Mouse (Mus musculus) heart, embryonic 15.5 days (tissue): ENCODE results near the gene Mrpl46. TPM values are rescaled to one million over a fixed set of nuclear protein-coding genes. Genes with fewer than 3 reads are reported as not detected.
A peak's percentile ranks its signal among the peaks of the same experiment; 100 is the strongest.

ENCODE experiments used
- ATAC-seq: fragments of 200-750 bp; cut with Nextera tagmentation; replicated peaks from 2 replicates; pipeline ENCODE4 v1.8.0; 2017; ENCODE audit warnings: low read depth, moderate TSS enrichment; ENCODE audit not compliant: insufficient number of reproducible peaks, insufficient read depth, low FRiP score
- H3K27ac ChIP-seq: fragments of 300-500 bp; sonication (generic); 2 replicates; pipeline ENCODE4 v1.5.1; 2015; ENCODE audit warnings: mild to moderate bottlenecking, inconsistent platforms
- H3K27me3 ChIP-seq: fragments of 300-500 bp; sonication (generic); 2 replicates; pipeline ENCODE4 v1.6.1; 2015; ENCODE audit warnings: inconsistent platforms
- H3K36me3 ChIP-seq: fragments of 300-500 bp; sonication (generic); 2 replicates; pipeline ENCODE4 v1.6.1; 2015; ENCODE audit warnings: mild to moderate bottlenecking, inconsistent platforms
- H3K4me1 ChIP-seq: fragments of 300-500 bp; sonication (generic); replicated peaks from 2 replicates; pipeline ENCODE4 v1.6.1; 2015; ENCODE audit warnings: inconsistent platforms
- H3K4me2 ChIP-seq: fragments of 300-500 bp; sonication (generic); 2 replicates; pipeline ENCODE4 v1.6.1; 2015; ENCODE audit warnings: inconsistent platforms, mild to moderate bottlenecking, moderate library complexity
- H3K4me3 ChIP-seq: fragments of 300-500 bp; sonication (generic); 2 replicates; pipeline ENCODE4 v1.5.1; 2015; ENCODE audit warnings: mild to moderate bottlenecking, inconsistent platforms
- H3K9ac ChIP-seq: fragments of 300-500 bp; sonication (generic); 2 replicates; pipeline ENCODE4 v1.6.1; 2015; ENCODE audit warnings: mild to moderate bottlenecking, inconsistent platforms
- H3K9me3 ChIP-seq: fragments of 300-500 bp; sonication (generic); replicated peaks from 2 replicates; pipeline ENCODE4 v1.6.1; 2016; ENCODE audit warnings: inconsistent platforms
- WGBS: fragments of 180-500 bp; shearing (Covaris S2); methylation state at CpG from one replicate; pipeline ENCODE4 v1.1.7; 2015; ENCODE audit warnings: mixed read lengths; 5-methylcytosine and 5-hydroxymethylcytosine counted together
- polyA plus RNA-seq: library from polyadenylated mRNA; unstranded; fragments of >200 nt; fragmentation: Nextera tagmentation; extraction: Ambion mirVana; gene quantifications from 2 replicates; pipeline ENCODE4 v1.2.1, GENCODE M21; 2015

Mrpl46 gene
- polyA plus RNA-seq, 1 experiment from 2014 or later = 56.4 TPM

GRCm38 (mm10) chr7:78766019-78766683 lies 17.2 kb downstream of the Mrpl46 start:
- Histone ChIP-seq H3K36me3 (no peaks in the 10 kb centered on the region), H3K9me3 (no peaks in the 10 kb centered on the region), H3K4me1 (0 out of 2 replicates have a peak, but pooled peaks cover 2% of the 10 kb centered on the region), H3K4me3 (no peak overlapping the region), H3K27ac (no peak overlapping the region), H3K9ac (no peak overlapping the region), H3K27me3 (no peaks in the 10 kb centered on the region), H3K4me2 (0 out of 2 replicates have a peak overlapping the region, but pooled peaks have one; percentile 26)
- ATAC-seq = no peak
- 22% methylated on average over 18 of the region's 18 CpGs for WGBS

GRCm38 (mm10) chr7:78765215-78765631 lies 18.1 kb downstream of the Mrpl46 start:
- Histone ChIP-seq H3K36me3 (no peaks in the 10 kb centered on the region), H3K9me3 (no peaks in the 10 kb centered on the region), H3K27ac (no peak overlapping the region), H3K9ac (no peak overlapping the region), H3K4me3 (no peak overlapping the region), H3K27me3 (no peaks in the 10 kb centered on the region), H3K4me1 (0 out of 2 replicates have a peak, but pooled peaks cover 2% of the 10 kb centered on the region), H3K4me2 (no peak overlapping the region)
- WGBS = 68% methylated on average over 5 of the region's 5 CpGs
- no peak for ATAC-seq

GRCm38 (mm10) chr7:78763801-78764200 lies 19.5 kb downstream of the Mrpl46 start:
- Histone ChIP-seq H3K4me1 (0 out of 2 replicates have a peak, but pooled peaks cover 2% of the 10 kb centered on the region), H3K27me3 (no peaks in the 10 kb centered on the region), H3K4me2 (no peak overlapping the region), H3K27ac (no peak overlapping the region), H3K9me3 (no peaks in the 10 kb centered on the region), H3K9ac (no peak overlapping the region), H3K36me3 (no peaks in the 10 kb centered on the region), H3K4me3 (no peak overlapping the region)
- ATAC-seq = no peak
- WGBS = 80% methylated on average over 3 of the region's 3 CpGs

- no peak for ATAC-seq
- Histone ChIP-seq H3K4me2 (no peak overlapping the region), H3K27me3 (no peaks in the 10 kb centered on the region), H3K27ac (no peak overlapping the region), H3K4me3 (no peak overlapping the region), H3K9ac (no peak overlapping the region), H3K9me3 (no peaks in the 10 kb centered on the region), H3K4me1 (no peaks in the 10 kb centered on the region), H3K36me3 (no peaks in the 10 kb centered on the region)
- 61% methylated on average over 8 of the region's 8 CpGs for WGBS
Measured at GRCm38 (mm10) chr7:78754458-78755000, 28.8 kb downstream of the Mrpl46 start.

GRCm38 (mm10) chr7:78753752-78754457 lies 29.4 kb downstream of the Mrpl46 start:
- H3K27me3 ChIP-seq = no peaks in the 10 kb centered on the region
- no peaks in the 10 kb centered on the region for H3K4me1 ChIP-seq
- no peaks in the 10 kb centered on the region for H3K36me3 ChIP-seq
- no peaks in the 10 kb centered on the region for H3K9me3 ChIP-seq
- no peak overlapping the region for H3K9ac ChIP-seq
- 73% methylated on average over 7 of the region's 7 CpGs for WGBS
- H3K4me2 ChIP-seq = no peak overlapping the region
- ATAC-seq = no peak
- H3K4me3 ChIP-seq = no peak overlapping the region
- H3K27ac ChIP-seq = no peak overlapping the region

GRCm38 (mm10) chr7:78752961-78753360 lies 30.4 kb downstream of the Mrpl46 start:
- Histone ChIP-seq H3K36me3 (no peaks in the 10 kb centered on the region), H3K4me3 (no peak overlapping the region), H3K27me3 (no peaks in the 10 kb centered on the region), H3K4me1 (no peaks in the 10 kb centered on the region), H3K9me3 (no peaks in the 10 kb centered on the region), H3K27ac (no peak overlapping the region), H3K4me2 (no peak overlapping the region), H3K9ac (no peak overlapping the region)
- ATAC-seq = no peak
- 85% methylated on average over 4 of the region's 4 CpGs for WGBS

- no peak for ATAC-seq
- Histone ChIP-seq H3K9ac (no peak overlapping the region), H3K4me1 (no peaks in the 10 kb centered on the region), H3K27me3 (no peaks in the 10 kb centered on the region), H3K9me3 (no peaks in the 10 kb centered on the region), H3K4me3 (no peak overlapping the region), H3K27ac (no peak overlapping the region), H3K36me3 (no peaks in the 10 kb centered on the region), H3K4me2 (no peak overlapping the region)
- 39% methylated on average over 5 of the region's 5 CpGs for WGBS
Measured at GRCm38 (mm10) chr7:78743731-78744385, 39.5 kb downstream of the Mrpl46 start.

GRCm38 (mm10) chr7:78739351-78740000 lies 43.9 kb downstream of the Mrpl46 start:
- Histone ChIP-seq H3K27ac (no peak overlapping the region), H3K9ac (no peak overlapping the region)
- WGBS = 80% methylated on average over 8 of the region's 8 CpGs

GRCm38 (mm10) chr7:78737614-78738210 lies 45.6 kb downstream of the Mrpl46 start, which contains the start of gene Ntrk3:
TSS of gene Ntrk3 (minus strand) at chr7:78738012.
- no peak within 1 kb of the TSS for H3K4me2 ChIP-seq
- H3K4me1 ChIP-seq = no peaks in the 10 kb centered on the region
- H3K9ac ChIP-seq = no peak within 1 kb of the TSS
- no peaks in the 10 kb centered on the region for H3K27me3 ChIP-seq
- WGBS = 76% methylated on average over 5 of the region's 5 CpGs
- no peak within 1 kb of the TSS for H3K4me3 ChIP-seq
- H3K36me3 ChIP-seq = no peaks in the 10 kb centered on the region
- no peaks in the 10 kb centered on the region for H3K9me3 ChIP-seq
- ATAC-seq = no peak; the same call in 1 of the 2 replicates
- no peak within 1 kb of the TSS for H3K27ac ChIP-seq

More at GRCm38 (mm10) chr7:78739351-78740000, 43.9 kb downstream of the Mrpl46 start:
- no peak overlapping the region for H3K4me2 ChIP-seq
- H3K9me3 ChIP-seq = no peaks in the 10 kb centered on the region
- H3K27me3 ChIP-seq = no peaks in the 10 kb centered on the region
- no peaks in the 10 kb centered on the region for H3K4me1 ChIP-seq
- H3K4me3 ChIP-seq = no peak overlapping the region
- no peak for ATAC-seq
- H3K36me3 ChIP-seq = no peaks in the 10 kb centered on the region

- Histone ChIP-seq H3K9me3 (no peaks in the 10 kb centered on the region), H3K9ac (no peak overlapping the region), H3K4me2 (no peak overlapping the region), H3K36me3 (no peaks in the 10 kb centered on the region), H3K4me3 (no peak overlapping the region), H3K27ac (no peak overlapping the region), H3K27me3 (no peaks in the 10 kb centered on the region), H3K4me1 (no peaks in the 10 kb centered on the region)
- ATAC-seq = no peak
- 86% methylated on average over 6 of the region's 6 CpGs for WGBS
Measured at GRCm38 (mm10) chr7:78737196-78737595, 46.1 kb downstream of the Mrpl46 start.
